In the genomic region with DNA sequence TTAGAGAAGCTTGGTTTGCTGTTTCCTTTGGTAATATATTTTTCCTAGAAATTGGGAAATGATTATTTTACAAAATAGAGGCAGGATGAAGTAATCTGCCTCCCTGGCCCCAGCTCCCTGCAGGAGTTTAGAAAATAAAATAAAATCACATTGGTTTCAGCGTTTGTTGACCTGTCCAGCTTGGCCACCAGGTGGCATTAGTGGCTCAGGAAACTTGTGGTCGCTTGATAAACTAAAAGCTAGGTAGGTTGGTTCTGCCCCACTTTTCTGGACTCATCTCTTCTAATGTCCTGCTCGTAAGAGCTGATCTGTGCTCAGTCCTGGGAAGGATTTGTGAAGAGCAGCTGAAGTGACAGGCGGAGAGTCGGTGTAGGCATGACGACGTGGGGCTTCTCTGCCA, we compare ENCODE assay signal across 9 mouse cellular contexts. TPM values are rescaled to one million over a fixed set of nuclear protein-coding genes. Genes with fewer than 3 reads are reported as not detected.
DNase-seq lines count a peak whose midpoint lies in the region; ATAC-seq and TF ChIP-seq lines count a peak whose summit lies in the region.
"Had no signal": no experiment of that assay in that cellular context is flagged by ENCODE, and none has a peak within 500 bp of the region (broad histone marks: within the 10 kb centered on the region; RNA-seq: fewer than 3 reads in every experiment).

No protein-coding gene starts in this region.

- DNase-seq in gastrocnemius, adult 18-20 months (ENCODE audit: low spot score), result peak; percentile 36
- DNase-seq in gastrocnemius, adult 8-10 months (ENCODE audit: low spot score in 2 of 2), result no peak
- DNase-seq in 3T3-L1 (ENCODE audit: low read depth, low spot score), result peak; percentile 68
- peak; percentile 46 for DNase-seq in adrenal gland, adult 2 months
- peak; percentile 54 for DNase-seq in embryo, embryonic 11.5 days (ENCODE audit: low read depth, low spot score)
- peak; percentile 80 for DNase-seq in kidney, postnatal 0 days (ENCODE audit: low spot score)
- DNase-seq in lung, postnatal 0 days (ENCODE audit: low spot score), result peak; percentile 73
- peak; percentile 17 for DNase-seq in skeletal muscle tissue, adult 2 months (ENCODE audit: low read depth, low spot score)

- ATAC-seq in kidney, postnatal 0 days (replicated peaks; ENCODE audit: low FRiP score, low read depth), result no peak
- peak; percentile 43 for ATAC-seq in lung, postnatal 0 days

- 58% methylated on average over 7 of the region's 7 CpGs for WGBS in kidney, postnatal 0 days
- 58% methylated on average over 7 of the region's 7 CpGs for WGBS in lung, postnatal 0 days

- H3K4me1 ChIP-seq in kidney, postnatal 0 days (replicated peaks; ENCODE audit: insufficient read depth, low read length), result 0 out of 2 replicates have a peak, but pooled peaks cover 6% of the 10 kb centered on the region
- H3K4me1 ChIP-seq in lung, postnatal 0 days (ENCODE audit: insufficient read depth, low read depth, low read length), result no peaks in the 10 kb centered on the region

- H3K27me3 ChIP-seq in kidney, postnatal 0 days (ENCODE audit: insufficient read depth, low read length), result no peaks in the 10 kb centered on the region
- H3K27me3 ChIP-seq in lung, postnatal 0 days (replicated peaks; ENCODE audit: insufficient read depth, low read length), result no peaks in the 10 kb centered on the region
- H3K27me3 ChIP-seq: stomach, embryonic 15.5 days had no signal

- H3K27ac ChIP-seq in kidney, postnatal 0 days, result no peak overlapping the region
- no peak overlapping the region for H3K27ac ChIP-seq in lung, postnatal 0 days (ENCODE audit: low read length)
- H3K27ac ChIP-seq: stomach, embryonic 15.5 days had no signal

- no peaks in the 10 kb centered on the region for H3K9me3 ChIP-seq in kidney, postnatal 0 days (replicated peaks; ENCODE audit: low read length)
- H3K9me3 ChIP-seq in lung, postnatal 0 days (ENCODE audit: low read length), result no peaks in the 10 kb centered on the region
- H3K9me3 ChIP-seq: stomach, embryonic 15.5 days had no signal

- no peak overlapping the region for H3K9ac ChIP-seq in kidney, postnatal 0 days (ENCODE audit: low read depth, low read length)
- no peak overlapping the region for H3K9ac ChIP-seq in lung, postnatal 0 days (replicated peaks; ENCODE audit: low read depth)
- H3K9ac ChIP-seq: stomach, embryonic 15.5 days had no signal

- TF ChIP-seq EP300 in lung, postnatal 0 days (IDR thresholded peaks at IDR 0.05), result no peak

- H3K4me2 ChIP-seq in kidney, postnatal 0 days (ENCODE audit: low read length), result no peak overlapping the region
- no peak overlapping the region for H3K4me2 ChIP-seq in lung, postnatal 0 days (replicated peaks; ENCODE audit: low read depth, low read length)
- H3K4me2 ChIP-seq: stomach, embryonic 15.5 days had no signal

- peaks cover 37% of the 10 kb centered on the region for H3K36me3 ChIP-seq in kidney, postnatal 0 days (ENCODE audit: insufficient read depth, low read length)
- peaks cover 17% of the 10 kb centered on the region; the same call in 1 of the 2 replicates for H3K36me3 ChIP-seq in lung, postnatal 0 days (ENCODE audit: insufficient read depth, low read length)

- no peak overlapping the region for H3K4me3 ChIP-seq in kidney, postnatal 0 days (replicated peaks; ENCODE audit: low read depth, low read length)
- H3K4me3 ChIP-seq in lung, postnatal 0 days (ENCODE audit: low read depth, low read length), result no peak overlapping the region
- H3K4me3 ChIP-seq: stomach, embryonic 15.5 days had no signal

- TF ChIP-seq CTCF in kidney, postnatal 0 days (IDR thresholded peaks at IDR 0.05; ENCODE audit: low read depth), result peak; percentile 86
- TF ChIP-seq CTCF in lung, postnatal 0 days (IDR thresholded peaks at IDR 0.05), result peak; percentile 78

RNA-seq across cellular contexts. Expression of gene Ngdn, which starts 9.0 kb away (rescaled TPM):
- total RNA-seq in gastrocnemius, adult 18-20 months (2021), result 10 to 100 TPM; 18.4 to 19.0 TPM
- total RNA-seq in gastrocnemius, adult 8-10 months (2022), result 10 to 100 TPM; 18.5 to 19.7 (median 19.1) TPM
- total RNA-seq in adrenal gland, adult 2 months (2021), result 10 to 100 TPM; 36.0 TPM
- polyA plus RNA-seq in adrenal gland, adult 2 months (2012; rRNA removed), result 2.7 and 2.9 TPM in 2 replicates
- polyA plus RNA-seq in kidney, postnatal 0 days (2015; fragmentation: Nextera tagmentation; extraction: Ambion mirVana), result 68.9 and 75.7 TPM in 2 replicates
- 59.1 and 62.8 TPM in 2 replicates for polyA plus RNA-seq in lung, postnatal 0 days (2015; fragmentation: Nextera tagmentation; extraction: Ambion mirVana)

RNA-seq across cellular contexts. Expression of gene Myh7, which starts 29.8 kb away (rescaled TPM):
- 100 to 1,000 TPM; 739 to 933 TPM for total RNA-seq in gastrocnemius, adult 18-20 months (2021)
- 100 to 1,000 TPM; 508 to 760 (median 618) TPM for total RNA-seq in gastrocnemius, adult 8-10 months (2022)
- not detected for total RNA-seq in adrenal gland, adult 2 months (2021)
- not detected in 2 replicates for polyA plus RNA-seq in adrenal gland, adult 2 months (2012; rRNA removed)
- polyA plus RNA-seq in kidney, postnatal 0 days (2015; fragmentation: Nextera tagmentation; extraction: Ambion mirVana), result 0.16 and 0.88 TPM in 2 replicates
- polyA plus RNA-seq in lung, postnatal 0 days (2015; fragmentation: Nextera tagmentation; extraction: Ambion mirVana), result 16.4 and 19.1 TPM in 2 replicates

RNA-seq across cellular contexts. Expression of gene Gm17428, which starts 47.5 kb away (rescaled TPM):
- not detected for total RNA-seq in gastrocnemius, adult 18-20 months (2021)
- total RNA-seq in gastrocnemius, adult 8-10 months (2022), result not detected
- not detected for total RNA-seq in adrenal gland, adult 2 months (2021)
- not detected in 2 replicates for polyA plus RNA-seq in adrenal gland, adult 2 months (2012; rRNA removed)
- polyA plus RNA-seq in kidney, postnatal 0 days (2015; fragmentation: Nextera tagmentation; extraction: Ambion mirVana), result not detected in 2 replicates
- not detected in 2 replicates for polyA plus RNA-seq in lung, postnatal 0 days (2015; fragmentation: Nextera tagmentation; extraction: Ambion mirVana)
- polyA plus RNA-seq: stomach, embryonic 15.5 days had no signal

RNA-seq across cellular contexts. Expression of gene Myh6, which starts 57.5 kb away (rescaled TPM):
- 100 to 1,000 TPM; 174 to 189 TPM for total RNA-seq in gastrocnemius, adult 18-20 months (2021)
- total RNA-seq in gastrocnemius, adult 8-10 months (2022), result 100 to 1,000 TPM; 106 to 159 (median 128) TPM
- total RNA-seq in adrenal gland, adult 2 months (2021), result not detected
- not detected in 2 replicates for polyA plus RNA-seq in adrenal gland, adult 2 months (2012; rRNA removed)
- 0.34 and 0.62 TPM in 2 replicates for polyA plus RNA-seq in kidney, postnatal 0 days (2015; fragmentation: Nextera tagmentation; extraction: Ambion mirVana)
- 61.0 and 79.5 TPM in 2 replicates for polyA plus RNA-seq in lung, postnatal 0 days (2015; fragmentation: Nextera tagmentation; extraction: Ambion mirVana)

Comparison
In these comparisons a context has a peak if more than half of its experiments do, and no peak if none do; other contexts are left out.
1. DNase-seq: peak in gastrocnemius, adult 18-20 months (single experiment), 3T3-L1 (single experiment), adrenal gland, adult 2 months (single experiment), embryo, embryonic 11.5 days (single experiment), kidney, postnatal 0 days (single experiment), lung, postnatal 0 days (single experiment) and skeletal muscle tissue, adult 2 months (single experiment); none in gastrocnemius, adult 8-10 months (0 of 2).
2. RNA of gene Myh7, which starts 29.8 kb away (total RNA-seq): 739 to 933 TPM in gastrocnemius, adult 18-20 months and 508 to 760 TPM in gastrocnemius, adult 8-10 months; not detected in adrenal gland, adult 2 months; every median in the first group is over 100 times any median in the second.